Mouse (Mus musculus): Measurements from ENCODE around the gene Gm572. TPM values are rescaled to one million over a fixed set of nuclear protein-coding genes. Genes with fewer than 3 reads are reported as not detected.

Gene Gm572
- polyA plus RNA-seq, 1 experiment from 2014 or later, result 0.19 TPM

GRCm38 (mm10) chr4:148680505-148681067, 37.5 kb downstream of the Gm572 start:
- Histone ChIP-seq H3K4me1 (ENCODE audit: control insufficient read depth in 2 of 2, insufficient read depth in 2 of 2, low read length in 2 of 2) (peaks cover 18 to 22% of the 10 kb centered on the region in 2 experiments), H3K27ac (replicated peaks in 1 of 2; ENCODE audit: control insufficient read depth in 1 of 2, insufficient read depth in 1 of 2, low read depth in 2 of 2, low read length in 2 of 2) (no peak overlapping the region), H3K9me3 (ENCODE audit: control insufficient read depth, low read length) (no peaks in the 10 kb centered on the region), H3K9ac (ENCODE audit: low read length) (no peak overlapping the region), H3K36me3 (ENCODE audit: control insufficient read depth, insufficient read depth, low read length) (no peaks in the 10 kb centered on the region), H3K4me3 (ENCODE audit: control insufficient read depth in 1 of 2, insufficient read depth in 1 of 2, low read depth in 1 of 2, low read length in 2 of 2) (no peak overlapping the region), H3K27me3 (ENCODE audit: control insufficient read depth, insufficient read depth, low read length) (no peaks in the 10 kb centered on the region), H3K4me2 (ENCODE audit: low read length) (no peak overlapping the region)
- no peak for ATAC-seq (ENCODE audit: insufficient number of reproducible peaks, insufficient read depth, low FRiP score, low read depth)
- WGBS, result 42% methylated on average over 1 of the region's 1 CpGs

- H3K36me3 ChIP-seq (ENCODE audit: control insufficient read depth, insufficient read depth, low read length), result no peaks in the 10 kb centered on the region
- H3K27me3 ChIP-seq (ENCODE audit: control insufficient read depth, insufficient read depth, low read length), result no peaks in the 10 kb centered on the region
- peaks cover 17 to 22% of the 10 kb centered on the region in 2 experiments for H3K4me1 ChIP-seq (ENCODE audit: control insufficient read depth in 2 of 2, insufficient read depth in 2 of 2, low read length in 2 of 2)
- no peak for ATAC-seq (ENCODE audit: insufficient number of reproducible peaks, insufficient read depth, low FRiP score, low read depth)
- peak overlapping the region; percentile 28; the same call in 1 of the 2 replicates for H3K4me2 ChIP-seq (ENCODE audit: low read length)
- WGBS, result 12% methylated on average over 8 of the region's 8 CpGs
- no peak overlapping the region for H3K4me3 ChIP-seq (ENCODE audit: control insufficient read depth in 1 of 2, insufficient read depth in 1 of 2, low read depth in 1 of 2, low read length in 2 of 2)
- H3K9me3 ChIP-seq (ENCODE audit: control insufficient read depth, low read length), result no peaks in the 10 kb centered on the region
- no peak overlapping the region for H3K27ac ChIP-seq (replicated peaks in 1 of 2; ENCODE audit: control insufficient read depth in 1 of 2, insufficient read depth in 1 of 2, low read depth in 2 of 2, low read length in 2 of 2)
- H3K9ac ChIP-seq (ENCODE audit: low read length), result no peak overlapping the region; the same call in 1 of the 2 replicates
Measured at GRCm38 (mm10) chr4:148681429-148681828, 38.3 kb downstream of the Gm572 start.

GRCm38 (mm10) chr4:148682961-148683360, 39.8 kb downstream of the Gm572 start:
- Histone ChIP-seq H3K27me3 (ENCODE audit: control insufficient read depth, insufficient read depth, low read length) (no peaks in the 10 kb centered on the region), H3K4me3 (ENCODE audit: control insufficient read depth in 1 of 2, insufficient read depth in 1 of 2, low read depth in 1 of 2, low read length in 2 of 2) (no peak overlapping the region), H3K4me2 (ENCODE audit: low read length) (no peak overlapping the region), H3K9me3 (ENCODE audit: control insufficient read depth, low read length) (no peaks in the 10 kb centered on the region), H3K36me3 (ENCODE audit: control insufficient read depth, insufficient read depth, low read length) (no peaks in the 10 kb centered on the region), H3K4me1 (ENCODE audit: control insufficient read depth in 2 of 2, insufficient read depth in 2 of 2, low read length in 2 of 2) (peaks cover 20 to 23% of the 10 kb centered on the region in 2 experiments), H3K9ac (ENCODE audit: low read length) (no peak overlapping the region), H3K27ac (replicated peaks in 1 of 2; ENCODE audit: control insufficient read depth in 1 of 2, insufficient read depth in 1 of 2, low read depth in 2 of 2, low read length in 2 of 2) (no peak overlapping the region)
- ATAC-seq (ENCODE audit: insufficient number of reproducible peaks, insufficient read depth, low FRiP score, low read depth), result no peak
- 88% methylated on average over 4 of the region's 4 CpGs for WGBS

GRCm38 (mm10) chr4:148683539-148683938, 40.4 kb downstream of the Gm572 start:
- ATAC-seq (ENCODE audit: insufficient number of reproducible peaks, insufficient read depth, low FRiP score, low read depth), result no peak
- no peak overlapping the region for H3K4me3 ChIP-seq (ENCODE audit: control insufficient read depth in 1 of 2, insufficient read depth in 1 of 2, low read depth in 1 of 2, low read length in 2 of 2)
- no peak overlapping the region for H3K27ac ChIP-seq (replicated peaks in 1 of 2; ENCODE audit: control insufficient read depth in 1 of 2, insufficient read depth in 1 of 2, low read depth in 2 of 2, low read length in 2 of 2)
- no peaks in the 10 kb centered on the region for H3K9me3 ChIP-seq (ENCODE audit: control insufficient read depth, low read length)
- H3K36me3 ChIP-seq (ENCODE audit: control insufficient read depth, insufficient read depth, low read length), result no peaks in the 10 kb centered on the region
- no peak overlapping the region for H3K4me2 ChIP-seq (ENCODE audit: low read length)
- H3K9ac ChIP-seq (ENCODE audit: low read length), result no peak overlapping the region
- 66% methylated on average over 13 of the region's 13 CpGs for WGBS
- H3K4me1 ChIP-seq (ENCODE audit: control insufficient read depth in 2 of 2, insufficient read depth in 2 of 2, low read length in 2 of 2), result peaks cover 20 to 23% of the 10 kb centered on the region in 2 experiments
- H3K27me3 ChIP-seq (ENCODE audit: control insufficient read depth, insufficient read depth, low read length), result no peaks in the 10 kb centered on the region

GRCm38 (mm10) chr4:148686491-148686941, 43.4 kb downstream of the Gm572 start:
- Histone ChIP-seq H3K4me2 (ENCODE audit: low read length) (peak overlapping the region; percentile 31; the same call in 1 of the 2 replicates), H3K4me1 (ENCODE audit: control insufficient read depth in 2 of 2, insufficient read depth in 2 of 2, low read length in 2 of 2) (peaks cover 19% of the 10 kb centered on the region in 2 experiments), H3K9ac (ENCODE audit: low read length) (peak overlapping the region; percentile 38; the same call in 1 of the 2 replicates), H3K27me3 (ENCODE audit: control insufficient read depth, insufficient read depth, low read length) (no peaks in the 10 kb centered on the region), H3K36me3 (ENCODE audit: control insufficient read depth, insufficient read depth, low read length) (no peaks in the 10 kb centered on the region), H3K9me3 (ENCODE audit: control insufficient read depth, low read length) (no peaks in the 10 kb centered on the region), H3K27ac (replicated peaks in 1 of 2; ENCODE audit: control insufficient read depth in 1 of 2, insufficient read depth in 1 of 2, low read depth in 2 of 2, low read length in 2 of 2) (peak overlapping the region; percentile 35 to 40; a peak in 3 of 4 replicates), H3K4me3 (ENCODE audit: control insufficient read depth in 1 of 2, insufficient read depth in 1 of 2, low read depth in 1 of 2, low read length in 2 of 2) (no peak overlapping the region)
- WGBS, result 22% methylated on average over 14 of the region's 14 CpGs
- ATAC-seq (ENCODE audit: insufficient number of reproducible peaks, insufficient read depth, low FRiP score, low read depth), result no peak

GRCm38 (mm10) chr4:148688091-148688490, 45.0 kb downstream of the Gm572 start:
- no peaks in the 10 kb centered on the region for H3K9me3 ChIP-seq (ENCODE audit: control insufficient read depth, low read length)
- no peaks in the 10 kb centered on the region for H3K36me3 ChIP-seq (ENCODE audit: control insufficient read depth, insufficient read depth, low read length)
- H3K27ac ChIP-seq (replicated peaks in 1 of 2; ENCODE audit: control insufficient read depth in 1 of 2, insufficient read depth in 1 of 2, low read depth in 2 of 2, low read length in 2 of 2), result no peak overlapping the region
- no peak overlapping the region for H3K9ac ChIP-seq (ENCODE audit: low read length)
- H3K4me3 ChIP-seq (ENCODE audit: control insufficient read depth in 1 of 2, insufficient read depth in 1 of 2, low read depth in 1 of 2, low read length in 2 of 2), result no peak overlapping the region
- no peak overlapping the region for H3K4me2 ChIP-seq (ENCODE audit: low read length)
- WGBS, result 54% methylated on average over 2 of the region's 2 CpGs
- H3K27me3 ChIP-seq (ENCODE audit: control insufficient read depth, insufficient read depth, low read length), result no peaks in the 10 kb centered on the region
- no peak for ATAC-seq (ENCODE audit: insufficient number of reproducible peaks, insufficient read depth, low FRiP score, low read depth)
- peaks cover 19% of the 10 kb centered on the region in 2 experiments for H3K4me1 ChIP-seq (ENCODE audit: control insufficient read depth in 2 of 2, insufficient read depth in 2 of 2, low read length in 2 of 2)

- no peak overlapping the region for H3K27ac ChIP-seq (replicated peaks in 1 of 2; ENCODE audit: control insufficient read depth in 1 of 2, insufficient read depth in 1 of 2, low read depth in 2 of 2, low read length in 2 of 2)
- H3K4me1 ChIP-seq (ENCODE audit: control insufficient read depth in 2 of 2, insufficient read depth in 2 of 2, low read length in 2 of 2), result peaks cover 15 to 16% of the 10 kb centered on the region in 2 experiments
- H3K4me2 ChIP-seq (ENCODE audit: low read length), result no peak overlapping the region
- H3K27me3 ChIP-seq (ENCODE audit: control insufficient read depth, insufficient read depth, low read length), result no peaks in the 10 kb centered on the region
- ATAC-seq (ENCODE audit: insufficient number of reproducible peaks, insufficient read depth, low FRiP score, low read depth), result no peak
- H3K9me3 ChIP-seq (ENCODE audit: control insufficient read depth, low read length), result no peaks in the 10 kb centered on the region
- no peak overlapping the region for H3K9ac ChIP-seq (ENCODE audit: low read length)
- no peak overlapping the region for H3K4me3 ChIP-seq (ENCODE audit: control insufficient read depth in 1 of 2, insufficient read depth in 1 of 2, low read depth in 1 of 2, low read length in 2 of 2)
- no peaks in the 10 kb centered on the region for H3K36me3 ChIP-seq (ENCODE audit: control insufficient read depth, insufficient read depth, low read length)
- 79% methylated on average over 4 of the region's 4 CpGs for WGBS
Measured at GRCm38 (mm10) chr4:148691185-148691584, 48.1 kb downstream of the Gm572 start.
